Mouse (Mus musculus) ZHBTc4 (cell line): ENCODE data around the gene Celf6.

ENCODE experiments used
- DNase-seq: peaks from one replicate; pipeline ENCODE4 v3.0.0-alpha.2; 2011; ENCODE audit warnings: low read depth, low spot score

Celf6 gene

GRCm38 (mm10) chr9:59588252-59588651 lies 10.5 kb downstream of the Celf6 start:
- no peak for DNase-seq

- peak; percentile 39 for DNase-seq
Measured at GRCm38 (mm10) chr9:59588710-59589671, 11.3 kb downstream of the Celf6 start.

- no peak for DNase-seq
Measured at GRCm38 (mm10) chr9:59589703-59590439, 12.2 kb downstream of the Celf6 start.

DNA sequence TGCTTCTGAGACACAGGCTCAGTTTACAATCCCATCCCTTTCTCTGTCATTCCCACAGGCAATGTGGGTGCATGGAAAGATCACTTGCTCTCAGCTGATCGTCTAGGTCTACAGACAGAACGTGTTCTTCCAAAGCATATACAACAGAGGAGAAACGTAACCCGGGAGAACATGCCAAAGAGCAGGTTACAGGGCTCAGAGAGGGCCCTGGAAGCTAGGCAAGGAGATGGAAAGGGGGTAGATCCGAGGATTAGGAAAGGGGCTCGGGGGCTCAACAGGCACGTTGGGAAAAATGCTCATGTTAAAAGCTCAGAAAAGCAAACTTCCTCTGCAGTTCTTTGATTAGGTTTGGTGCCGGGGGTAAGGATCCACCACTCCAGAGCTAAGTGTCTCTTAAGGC lies 23.9 kb downstream of the Celf6 start:
- no peak for DNase-seq

GRCm38 (mm10) chr9:59605967-59606366 lies 28.2 kb downstream of the Celf6 start:
- no peak for DNase-seq

- no peak for DNase-seq
Measured at GRCm38 (mm10) chr9:59610950-59611349, 33.2 kb downstream of the Celf6 start.

GRCm38 (mm10) chr9:59615797-59616196 lies 38.1 kb downstream of the Celf6 start:
- no peak for DNase-seq

GRCm38 (mm10) chr9:59616622-59617306 lies 39.0 kb downstream of the Celf6 start, which contains the start of gene Parp6:
Gene Parp6 (plus strand): TSS chr9:59617284.
- peak; percentile 99 for DNase-seq

DNA sequence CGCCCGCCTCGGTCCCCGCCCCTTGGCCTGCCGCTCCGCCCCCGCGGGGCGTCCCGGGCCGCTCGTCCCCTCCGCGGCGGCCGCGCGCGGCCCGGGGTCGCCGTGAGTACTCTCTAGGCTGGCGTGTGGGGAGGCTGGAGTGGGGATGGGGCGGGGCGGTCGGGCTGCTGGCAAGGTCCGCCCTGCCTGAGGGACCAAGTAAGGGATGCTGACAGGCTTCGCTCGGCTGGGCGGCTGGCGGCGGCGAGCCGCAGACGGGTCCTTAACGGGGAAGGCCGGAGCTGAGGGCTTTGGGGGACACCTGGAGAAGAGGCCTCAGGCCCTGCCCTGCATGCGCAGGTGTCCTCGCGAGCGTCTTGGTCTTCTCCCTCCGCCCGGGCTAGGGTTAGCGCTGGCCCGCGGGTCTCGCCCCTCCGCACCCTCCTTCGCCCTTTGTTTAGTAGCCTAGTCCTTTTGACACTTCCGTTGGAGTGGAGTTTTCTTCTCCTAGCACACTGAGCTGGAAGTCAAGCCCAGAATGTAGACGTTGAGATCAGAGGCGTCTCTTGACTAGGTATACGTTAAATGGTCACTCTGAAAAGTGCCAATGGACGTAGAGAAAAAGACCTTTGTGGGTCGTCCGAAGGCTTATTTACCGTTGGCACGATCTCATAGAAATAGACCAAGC lies 39.7 kb downstream of the Celf6 start:
- no peak for DNase-seq

- no peak for DNase-seq
Measured at GRCm38 (mm10) chr9:59638372-59638771, 60.7 kb downstream of the Celf6 start.

DNA sequence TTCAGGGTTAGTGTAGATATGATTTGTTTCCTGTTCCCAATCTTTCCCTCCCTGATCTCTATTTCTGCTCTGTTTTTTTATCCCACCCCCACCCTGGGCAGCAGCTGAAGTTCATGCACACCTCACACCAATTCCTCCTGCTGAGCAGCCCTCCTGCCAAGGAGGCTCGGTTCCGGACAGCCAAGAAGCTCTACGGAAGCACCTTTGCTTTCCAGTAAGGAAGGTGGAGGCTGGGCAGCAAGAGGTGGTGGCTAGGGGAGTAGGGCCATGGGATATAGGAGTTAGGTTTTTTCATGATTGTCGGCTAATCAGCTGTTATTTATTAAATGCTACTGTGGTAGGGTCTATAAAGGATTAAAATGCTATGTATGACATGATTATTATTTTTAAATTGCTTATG lies 62.2 kb downstream of the Celf6 start:
- no peak for DNase-seq

- no peak for DNase-seq
Measured at GRCm38 (mm10) chr9:59641320-59641719, 63.6 kb downstream of the Celf6 start.

DNA sequence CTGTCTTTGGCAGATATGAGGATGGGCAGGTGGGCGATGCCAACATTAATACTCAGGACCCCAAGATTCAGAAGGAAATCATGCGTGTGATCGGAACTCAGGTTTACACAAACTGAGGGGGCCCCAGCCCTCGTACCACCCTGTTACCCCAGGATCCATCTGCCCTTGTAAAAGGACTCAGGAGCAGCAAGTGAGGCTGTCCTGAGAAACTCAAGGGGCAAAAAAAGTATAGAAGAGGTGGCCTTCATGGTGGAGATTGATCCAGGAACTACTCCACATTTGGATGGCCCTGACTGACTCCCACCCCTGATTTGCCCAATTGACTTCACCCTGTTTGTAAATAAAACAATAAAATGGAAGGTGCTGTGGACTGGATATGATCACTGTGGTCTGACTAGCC lies 72.2 kb downstream of the Celf6 start:
- no peak for DNase-seq

GRCm38 (mm10) chr9:59653371-59653770 lies 75.7 kb downstream of the Celf6 start:
- peak; percentile 79 for DNase-seq

- DNase-seq, result no peak
Measured at GRCm38 (mm10) chr9:59654450-59654983, 76.8 kb downstream of the Celf6 start.

DNA sequence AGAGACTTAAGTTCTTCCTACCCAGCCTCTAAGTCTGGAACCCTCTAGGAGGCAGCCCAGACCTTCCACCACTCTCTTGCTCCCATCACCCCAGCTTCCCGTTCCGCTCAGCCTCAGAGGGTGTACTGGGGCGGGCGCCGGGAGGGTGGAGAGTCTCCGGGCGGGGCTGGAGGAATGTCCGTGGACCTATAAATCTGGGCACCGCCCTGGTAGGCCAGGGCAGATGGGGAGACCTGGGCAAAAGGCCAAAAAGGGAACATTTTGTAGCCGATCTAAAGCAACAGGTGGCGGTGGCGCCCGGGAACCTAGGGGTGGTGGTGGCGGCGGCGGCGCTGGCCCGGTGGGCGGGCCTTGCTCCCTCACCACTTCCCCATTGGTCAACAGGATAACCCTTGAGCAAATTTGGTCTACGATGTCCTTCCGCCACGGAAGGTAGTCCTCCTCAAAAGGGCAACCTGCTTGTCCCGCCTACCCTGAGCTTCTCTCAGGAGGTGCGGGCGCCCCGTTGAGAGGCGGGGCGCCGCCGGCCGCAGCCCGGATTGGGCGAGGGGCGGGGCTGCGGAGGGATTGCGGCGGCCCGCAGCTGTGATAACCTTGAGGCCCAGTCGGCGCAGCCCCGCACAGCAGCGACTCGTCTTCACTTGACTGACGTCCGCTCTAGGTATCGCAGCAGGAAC lies 78.4 kb downstream of the Celf6 start, which contains the start of gene Pkm:
Gene Pkm (plus strand): TSS at position 411 of the 677 bp plus-strand sequence.
- DNase-seq, result peak; percentile 100
